Mouse (Mus musculus): ENCODE data around the gene Arl11. TPM values are rescaled to one million over a fixed set of nuclear protein-coding genes. Genes with fewer than 3 reads are reported as not detected.

Gene Arl11
- total and polyA plus RNA-seq, 3 experiments, result not detected

- no peak for ATAC-seq (ENCODE audit: extremely low read depth, insufficient number of reproducible peaks, low FRiP score, poor library complexity, severe bottlenecking)
- no peaks in the 10 kb centered on the region for H3K27me3 ChIP-seq (ENCODE audit: insufficient read depth, low read length)
- H3K4me3 ChIP-seq (ENCODE audit: low read depth, low read length), result no peak overlapping the region
- no peaks in the 10 kb centered on the region for H3K9me3 ChIP-seq (replicated peaks)
- no peaks in the 10 kb centered on the region for H3K36me3 ChIP-seq (replicated peaks)
- DNase-seq (ENCODE audit: low spot score), result no peak
- TF ChIP-seq CTCF (IDR thresholded peaks at IDR 0.05; ENCODE audit: low read depth, low read length) (no peak), GATA2 (IDR thresholded peaks at IDR 0.05; ENCODE audit: borderline replicate concordance, low read depth, low read length) (no peak), POLR2AphosphoS5 (IDR thresholded peaks at IDR 0.05; ENCODE audit: insufficient replicate concordance, low read depth, low read length) (no peak), GATA1 (IDR thresholded peaks at IDR 0.05; ENCODE audit: borderline replicate concordance, low read length) (no peak), TAL1 (conservative IDR thresholded peaks at IDR 0.05; ENCODE audit: low read depth, low read length) (no peak)
- no peaks in the 10 kb centered on the region; the same call in 1 of the 2 replicates for H3K4me1 ChIP-seq (ENCODE audit: insufficient read depth, low read depth, low read length)
Observed at GRCm38 (mm10) chr14:61344590-61344989, 35.0 kb downstream of the Arl11 start.

GRCm38 (mm10) chr14:61346827-61347698 is 37.5 kb downstream of the Arl11 start:
- Histone ChIP-seq H3K36me3 (replicated peaks) (no peaks in the 10 kb centered on the region), H3K4me3 (ENCODE audit: low read depth, low read length) (no peak overlapping the region), H3K27me3 (ENCODE audit: insufficient read depth, low read length) (no peaks in the 10 kb centered on the region), H3K4me1 (ENCODE audit: insufficient read depth, low read depth, low read length) (no peaks in the 10 kb centered on the region; the same call in 1 of the 2 replicates), H3K9me3 (replicated peaks) (no peaks in the 10 kb centered on the region)
- ATAC-seq (ENCODE audit: extremely low read depth, insufficient number of reproducible peaks, low FRiP score, poor library complexity, severe bottlenecking) (no peak), DNase-seq (ENCODE audit: low spot score) (no peak)
- TF ChIP-seq GATA2 (IDR thresholded peaks at IDR 0.05; ENCODE audit: borderline replicate concordance, low read depth, low read length) (no peak), CTCF (IDR thresholded peaks at IDR 0.05; ENCODE audit: low read depth, low read length) (no peak), TAL1 (conservative IDR thresholded peaks at IDR 0.05; ENCODE audit: low read depth, low read length) (no peak), GATA1 (IDR thresholded peaks at IDR 0.05; ENCODE audit: borderline replicate concordance, low read length) (no peak), POLR2AphosphoS5 (IDR thresholded peaks at IDR 0.05; ENCODE audit: insufficient replicate concordance, low read depth, low read length) (no peak)

DNA sequence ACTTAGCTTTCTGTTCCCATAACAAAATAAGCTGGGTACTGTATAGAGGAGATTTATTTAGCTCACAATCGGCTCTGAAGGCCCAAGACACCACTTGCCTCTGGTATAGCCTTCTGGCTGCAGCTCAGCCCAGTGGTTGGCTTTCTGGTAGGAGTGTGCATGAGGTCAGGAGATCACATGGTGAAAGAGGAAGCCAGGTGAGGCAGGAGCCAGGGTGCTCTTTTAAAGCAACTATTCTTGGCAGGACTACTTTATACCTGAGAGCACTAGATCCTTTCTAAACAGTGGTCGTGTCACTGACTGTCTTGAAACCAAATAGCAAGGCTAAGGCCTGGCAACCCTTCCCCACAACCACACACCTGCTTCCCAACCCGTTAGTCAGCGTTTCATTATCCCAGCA is 40.3 kb downstream of the Arl11 start:
- H3K4me1 ChIP-seq (ENCODE audit: insufficient read depth, low read depth, low read length), result peaks cover 8% of the 10 kb centered on the region
- H3K4me3 ChIP-seq (ENCODE audit: low read depth, low read length), result no peak overlapping the region
- no peaks in the 10 kb centered on the region for H3K27me3 ChIP-seq (ENCODE audit: insufficient read depth, low read length)
- H3K36me3 ChIP-seq (replicated peaks), result no peaks in the 10 kb centered on the region
- TF ChIP-seq TAL1 (conservative IDR thresholded peaks at IDR 0.05; ENCODE audit: low read depth, low read length) (no peak), GATA1 (IDR thresholded peaks at IDR 0.05; ENCODE audit: borderline replicate concordance, low read length) (no peak), POLR2AphosphoS5 (IDR thresholded peaks at IDR 0.05; ENCODE audit: insufficient replicate concordance, low read depth, low read length) (no peak), GATA2 (IDR thresholded peaks at IDR 0.05; ENCODE audit: borderline replicate concordance, low read depth, low read length) (no peak), CTCF (IDR thresholded peaks at IDR 0.05; ENCODE audit: low read depth, low read length) (no peak)
- DNase-seq (ENCODE audit: low spot score) (no peak), ATAC-seq (ENCODE audit: extremely low read depth, insufficient number of reproducible peaks, low FRiP score, poor library complexity, severe bottlenecking) (no peak)
- no peaks in the 10 kb centered on the region for H3K9me3 ChIP-seq (replicated peaks)

- ATAC-seq (ENCODE audit: extremely low read depth, insufficient number of reproducible peaks, low FRiP score, poor library complexity, severe bottlenecking) (no peak), DNase-seq (ENCODE audit: low spot score) (no peak)
- H3K36me3 ChIP-seq (replicated peaks), result peaks cover 5% of the 10 kb centered on the region
- no peaks in the 10 kb centered on the region for H3K27me3 ChIP-seq (ENCODE audit: insufficient read depth, low read length)
- no peak overlapping the region for H3K4me3 ChIP-seq (ENCODE audit: low read depth, low read length)
- H3K9me3 ChIP-seq (replicated peaks), result no peaks in the 10 kb centered on the region
- H3K4me1 ChIP-seq (ENCODE audit: insufficient read depth, low read depth, low read length), result peaks cover 12% of the 10 kb centered on the region
- no peak for TF ChIP-seq GATA2 (IDR thresholded peaks at IDR 0.05; ENCODE audit: borderline replicate concordance, low read depth, low read length)
- TF ChIP-seq GATA1 (IDR thresholded peaks at IDR 0.05; ENCODE audit: borderline replicate concordance, low read length), result no peak
- TF ChIP-seq CTCF (IDR thresholded peaks at IDR 0.05; ENCODE audit: low read depth, low read length), result no peak
- no peak for TF ChIP-seq TAL1 (conservative IDR thresholded peaks at IDR 0.05; ENCODE audit: low read depth, low read length)
- no peak for TF ChIP-seq POLR2AphosphoS5 (IDR thresholded peaks at IDR 0.05; ENCODE audit: insufficient replicate concordance, low read depth, low read length)
Observed at GRCm38 (mm10) chr14:61350808-61351207, 41.3 kb downstream of the Arl11 start.

DNA sequence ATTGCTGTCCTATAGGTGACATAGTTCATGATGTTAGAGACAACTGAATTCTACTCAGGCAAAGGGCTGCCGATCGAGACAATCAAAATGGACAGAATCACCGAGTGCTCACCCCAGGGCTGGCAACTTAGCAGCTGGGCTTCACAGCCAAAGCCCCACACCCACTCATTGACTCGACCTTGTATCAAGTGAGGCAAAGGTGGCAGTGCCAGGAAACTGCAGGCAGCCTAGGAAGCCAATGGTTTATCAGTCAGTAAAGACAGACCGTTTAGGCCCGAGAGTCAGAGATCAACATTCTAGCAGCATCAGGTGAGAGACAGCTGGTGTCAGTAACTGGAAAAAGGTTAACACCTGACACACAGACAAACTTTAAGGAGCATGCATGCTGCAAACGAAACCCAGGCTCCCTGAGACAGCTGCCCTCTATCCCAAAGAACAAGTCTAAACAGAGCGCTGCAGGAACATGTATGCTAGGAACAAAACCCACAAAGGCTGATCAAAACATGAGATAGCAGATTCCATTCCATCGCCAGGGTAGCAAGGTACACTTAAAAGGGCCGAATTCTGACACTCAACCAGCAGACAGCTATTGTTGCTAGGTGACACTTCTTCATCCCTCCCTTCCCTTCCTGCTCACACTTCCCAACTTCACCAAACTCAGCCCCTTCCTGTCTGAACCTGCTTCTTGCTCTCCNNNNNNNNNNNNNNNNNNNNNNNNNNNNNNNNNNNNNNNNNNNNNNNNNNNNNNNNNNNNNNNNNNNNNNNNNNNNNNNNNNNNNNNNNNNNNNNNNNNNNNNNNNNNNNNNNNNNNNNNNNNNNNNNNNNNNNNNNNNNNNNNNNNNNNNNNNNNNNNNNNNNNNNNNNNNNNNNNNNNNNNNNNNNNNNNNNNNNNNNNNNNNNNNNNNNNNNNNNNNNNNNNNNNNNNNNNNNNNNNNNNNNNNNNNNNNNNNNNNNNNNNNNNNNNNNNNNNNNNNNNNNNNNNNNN is 45.0 kb downstream of the Arl11 start:
- no peak overlapping the region for H3K4me3 ChIP-seq (ENCODE audit: low read depth, low read length)
- H3K4me1 ChIP-seq (ENCODE audit: insufficient read depth, low read depth, low read length), result peaks cover 14% of the 10 kb centered on the region
- DNase-seq (ENCODE audit: low spot score), result no peak
- TF ChIP-seq TAL1 (conservative IDR thresholded peaks at IDR 0.05; ENCODE audit: low read depth, low read length) (no peak), GATA2 (IDR thresholded peaks at IDR 0.05; ENCODE audit: borderline replicate concordance, low read depth, low read length) (no peak), CTCF (IDR thresholded peaks at IDR 0.05; ENCODE audit: low read depth, low read length) (no peak), GATA1 (IDR thresholded peaks at IDR 0.05; ENCODE audit: borderline replicate concordance, low read length) (no peak), POLR2AphosphoS5 (IDR thresholded peaks at IDR 0.05; ENCODE audit: insufficient replicate concordance, low read depth, low read length) (no peak)
- H3K27me3 ChIP-seq (ENCODE audit: insufficient read depth, low read length), result no peaks in the 10 kb centered on the region
- ATAC-seq (ENCODE audit: extremely low read depth, insufficient number of reproducible peaks, low FRiP score, poor library complexity, severe bottlenecking), result no peak
- no peaks in the 10 kb centered on the region for H3K9me3 ChIP-seq (replicated peaks)
- H3K36me3 ChIP-seq (replicated peaks), result peaks cover 7% of the 10 kb centered on the region
